Mouse (Mus musculus): ENCODE measurements around the gene Ifitm2. TPM values are rescaled to one million over a fixed set of nuclear protein-coding genes. Genes with fewer than 3 reads are reported as not detected.

Gene Ifitm2
- total RNA-seq, 4 experiments from 2014 or later: 13.8 to 19.4 (median 17.2) TPM

GRCm38 (mm10) chr7:140907697-140908096 lies 48.1 kb downstream of the Ifitm2 start:
- DNase-seq (ENCODE audit: low spot score in 2 of 2): no peak

GRCm38 (mm10) chr7:140907131-140907530 lies 48.7 kb downstream of the Ifitm2 start:
- DNase-seq (ENCODE audit: low spot score in 2 of 2): no peak

- DNase-seq (ENCODE audit: low spot score in 2 of 2): no peak
These were observed 50.1 kb downstream of the Ifitm2 start for GRCm38 (mm10) chr7:140905642-140906081.

Other genes starting within 250 kb of the Ifitm2 start
- gene Cyp2e1, start 192.2 kb downstream of the Ifitm2 start, total RNA-seq (2022): under 1 TPM in 1 of 4 experiments, not detected in 3; 0.35 TPM
- under 1 TPM in 3 of 4 experiments, not detected in 1; 0.43 to 0.72 (median 0.63) TPM for gene Syce1, start 168.1 kb downstream of the Ifitm2 start, total RNA-seq (2022)
- gene Zfp941, start 133.8 kb downstream of the Ifitm2 start, total RNA-seq (2022): 10 to 100 TPM; 16.3 to 17.8 (median 16.7) TPM
- 1 to 10 TPM; 2.3 to 3.6 (median 2.6) TPM for gene Urah, start 121.0 kb downstream of the Ifitm2 start, total RNA-seq (2022)
- not detected for gene Scgb1c1, start 110.4 kb downstream of the Ifitm2 start, total RNA-seq (2022)
- not detected for gene Odf3, start 108.2 kb downstream of the Ifitm2 start, total RNA-seq (2022)
- gene Gm45785, start 99.7 kb downstream of the Ifitm2 start, total RNA-seq (2022): 1 to 10 TPM in 1 of 4 experiments, under 1 TPM in 2, not detected in 1; 0.43 to 1.5 (median 0.85) TPM
- 10 to 100 TPM; 74.6 to 79.7 (median 77.3) TPM for gene Ric8a, start 99.0 kb downstream of the Ifitm2 start, total RNA-seq (2022)
- 10 to 100 TPM; 24.8 to 28.6 (median 26.2) TPM for gene Bet1l, start 98.4 kb downstream of the Ifitm2 start, total RNA-seq (2022)
- gene Psmd13, start 74.0 kb downstream of the Ifitm2 start, total RNA-seq (2022): 100 to 1,000 TPM; 105 to 120 (median 119) TPM
- 10 to 100 TPM; 65.3 to 73.7 (median 70.3) TPM for gene Sirt3, start 73.7 kb downstream of the Ifitm2 start, total RNA-seq (2022)
- gene Cox8b, start 55.5 kb downstream of the Ifitm2 start, total RNA-seq (2022): 1 to 10 TPM in 3 of 4 experiments, not detected in 1; 1.8 to 2.3 (median 1.9) TPM
- gene Nlrp6, start 35.1 kb downstream of the Ifitm2 start, total RNA-seq (2022): under 1 TPM; 0.49 to 0.64 (median 0.59) TPM
- 1 to 10 TPM; 3.6 to 6.3 (median 4.9) TPM for gene Pgghg, start 14.6 kb downstream of the Ifitm2 start, total RNA-seq (2022)
- gene Ifitm5, start 5.7 kb downstream of the Ifitm2 start, total RNA-seq (2022): not detected
- gene Gm45717, start 50 bp downstream of the Ifitm2 start, total RNA-seq (2022): not detected
- gene Ifitm1, start 11.2 kb upstream of the Ifitm2 start, total RNA-seq (2022): 1 to 10 TPM; 2.5 to 5.1 (median 2.7) TPM
- 10 to 100 TPM in 3 of 4 experiments, 1 to 10 TPM in 1; 9.0 to 40.6 (median 20.8) TPM for gene Ifitm3, start 54.8 kb upstream of the Ifitm2 start, total RNA-seq (2022)
- 1 to 10 TPM in 1 of 4 experiments, not detected in 3; 1.1 TPM for gene Ifitm6, start 61.9 kb upstream of the Ifitm2 start, total RNA-seq (2022)
- not detected for gene Gm17387, start 73.1 kb upstream of the Ifitm2 start, total RNA-seq (2022)
- 10 to 100 TPM; 72.5 to 87.3 (median 78.8) TPM for gene B4galnt4, start 105.1 kb upstream of the Ifitm2 start, total RNA-seq (2022)
- gene Pkp3, start 122.2 kb upstream of the Ifitm2 start, total RNA-seq (2022): not detected
- 1 to 10 TPM; 2.6 to 3.1 (median 2.9) TPM for gene Sigirr, start 144.6 kb upstream of the Ifitm2 start, total RNA-seq (2022)
- gene Ano9, start 161.8 kb upstream of the Ifitm2 start, total RNA-seq (2022): not detected
- gene Ptdss2, start 166.4 kb upstream of the Ifitm2 start, total RNA-seq (2022): 10 to 100 TPM; 39.5 to 57.5 (median 54.0) TPM
- gene Rnh1, start 216.9 kb upstream of the Ifitm2 start, total RNA-seq (2022): 10 to 100 TPM; 37.5 to 49.4 (median 42.2) TPM
- 100 to 1,000 TPM; 181 to 211 (median 191) TPM for gene Hras, start 238.0 kb upstream of the Ifitm2 start, total RNA-seq (2022)
- 1 to 10 TPM; 3.6 to 5.6 (median 5.1) TPM for gene Lrrc56, start 238.2 kb upstream of the Ifitm2 start, total RNA-seq (2022)

Measured in layer of hippocampus, adult 8-10 months (tissue).